In genomic region chr5:123869615-123870014, GRCm38 (mm10) we compare ENCODE assay signal across 24 mouse cellular contexts. TPM values are rescaled to one million over a fixed set of nuclear protein-coding genes. Genes with fewer than 3 reads are reported as not detected.
DNase-seq lines count a peak whose midpoint lies in the region; ATAC-seq and TF ChIP-seq lines count a peak whose summit lies in the region.
"Had no signal": no experiment of that assay in that cellular context is flagged by ENCODE, and none has a peak within 500 bp of the region (broad histone marks: within the 10 kb centered on the region; RNA-seq: fewer than 3 reads in every experiment).

No protein-coding gene starts in this region.

- no peaks in the 10 kb centered on the region for H3K36me3 ChIP-seq in embryonic facial prominence, embryonic 13.5 days
- no peaks in the 10 kb centered on the region for H3K36me3 ChIP-seq in embryonic facial prominence, embryonic 10.5 days (replicated peaks)
- H3K36me3 ChIP-seq in embryonic facial prominence, embryonic 14.5 days (ENCODE audit: control insufficient read depth, insufficient read depth, low read length): no peaks in the 10 kb centered on the region
- H3K36me3 ChIP-seq in small intestine, adult 2 months (ENCODE audit: control insufficient read depth, insufficient read depth, low read length): no peaks in the 10 kb centered on the region
- no peaks in the 10 kb centered on the region for H3K36me3 ChIP-seq in stomach, postnatal 0 days (ENCODE audit: control insufficient read depth, insufficient read depth, low read length)
- H3K36me3 ChIP-seq in forebrain, embryonic 15.5 days: no peaks in the 10 kb centered on the region
- H3K36me3 ChIP-seq: embryonic facial prominence, embryonic 12.5 days; forebrain, embryonic 12.5 days; hindbrain, embryonic 12.5 days; hindbrain, embryonic 15.5 days had no signal

- H3K4me3 ChIP-seq in embryonic facial prominence, embryonic 13.5 days: no peak overlapping the region
- H3K4me3 ChIP-seq in embryonic facial prominence, embryonic 10.5 days: no peak overlapping the region
- H3K4me3 ChIP-seq in embryonic facial prominence, embryonic 14.5 days (ENCODE audit: low read depth, low read length): no peak overlapping the region
- H3K4me3 ChIP-seq in small intestine, adult 2 months (ENCODE audit: low read depth, low read length): no peak overlapping the region
- H3K4me3 ChIP-seq in stomach, postnatal 0 days (ENCODE audit: low read depth, low read length): no peak overlapping the region
- H3K4me3 ChIP-seq in forebrain, embryonic 15.5 days: no peak overlapping the region
- H3K4me3 ChIP-seq: embryonic facial prominence, embryonic 12.5 days; forebrain, embryonic 12.5 days; gastrocnemius, adult 2 months; hindbrain, embryonic 12.5 days; hindbrain, embryonic 15.5 days had no signal

- TF ChIP-seq POLR2A in small intestine, adult 2 months (IDR thresholded peaks at IDR 0.05; ENCODE audit: low read depth, low read length): no peak

- 0 out of 2 replicates have a peak overlapping the region, but pooled peaks have one; percentile 49 for H3K27ac ChIP-seq in embryonic facial prominence, embryonic 13.5 days
- no peak overlapping the region for H3K27ac ChIP-seq in embryonic facial prominence, embryonic 10.5 days (replicated peaks)
- H3K27ac ChIP-seq in embryonic facial prominence, embryonic 14.5 days (replicated peaks; ENCODE audit: low read depth, low read length): peak overlapping the region; percentile 24; the same call in 1 of the 2 replicates
- peak overlapping the region; percentile 31; the same call in 1 of the 2 replicates for H3K27ac ChIP-seq in small intestine, adult 2 months (ENCODE audit: insufficient read depth, low read depth, low read length)
- peak overlapping the region; percentile 78 for H3K27ac ChIP-seq in stomach, postnatal 0 days (replicated peaks)
- H3K27ac ChIP-seq in forebrain, embryonic 15.5 days (replicated peaks): no peak overlapping the region
- H3K27ac ChIP-seq: embryonic facial prominence, embryonic 12.5 days; forebrain, embryonic 12.5 days; gastrocnemius, adult 2 months; hindbrain, embryonic 12.5 days; hindbrain, embryonic 15.5 days had no signal

- ATAC-seq in embryonic facial prominence, embryonic 13.5 days (ENCODE audit: insufficient number of reproducible peaks, insufficient read depth, low FRiP score, low TSS enrichment, low read depth): no peak
- ATAC-seq in embryonic facial prominence, embryonic 14.5 days (ENCODE audit: low read depth): peak; percentile 67; the same call in 1 of the 2 replicates
- no peak for ATAC-seq in stomach, postnatal 0 days (ENCODE audit: low FRiP score, low TSS enrichment)
- no peak for ATAC-seq in forebrain, embryonic 15.5 days (replicated peaks)
- ATAC-seq: activated CD4-positive, CD25-positive, alpha-beta regulatory T cell, adult 4 months; forebrain, embryonic 16.5 days had no signal

- no peak overlapping the region for H3K4me2 ChIP-seq in embryonic facial prominence, embryonic 13.5 days
- H3K4me2 ChIP-seq in embryonic facial prominence, embryonic 14.5 days (ENCODE audit: low read depth, low read length): no peak overlapping the region
- H3K4me2 ChIP-seq in stomach, postnatal 0 days (replicated peaks; ENCODE audit: low read depth): no peak overlapping the region
- no peak overlapping the region for H3K4me2 ChIP-seq in forebrain, embryonic 15.5 days (replicated peaks)
- H3K4me2 ChIP-seq: embryonic facial prominence, embryonic 12.5 days; forebrain, embryonic 12.5 days; heart, embryonic 11.5 days; hindbrain, embryonic 12.5 days; hindbrain, embryonic 15.5 days had no signal

- TF ChIP-seq CTCF in small intestine, adult 2 months (IDR thresholded peaks at IDR 0.05; ENCODE audit: extremely low read depth, insufficient read length, insufficient replicate concordance, low read depth, low read length): no peak
- TF ChIP-seq CTCF in stomach, postnatal 0 days (IDR thresholded peaks at IDR 0.05; ENCODE audit: low read depth): no peak

- TF ChIP-seq EP300 in stomach, postnatal 0 days (optimal IDR thresholded peaks at IDR 0.05): peak; percentile 75

- no peaks in the 10 kb centered on the region for H3K9me3 ChIP-seq in embryonic facial prominence, embryonic 13.5 days
- H3K9me3 ChIP-seq in embryonic facial prominence, embryonic 10.5 days: no peaks in the 10 kb centered on the region
- H3K9me3 ChIP-seq in embryonic facial prominence, embryonic 14.5 days (ENCODE audit: control insufficient read depth, low read length): no peaks in the 10 kb centered on the region
- no peaks in the 10 kb centered on the region for H3K9me3 ChIP-seq in stomach, postnatal 0 days (ENCODE audit: control insufficient read depth, low read length)
- H3K9me3 ChIP-seq in forebrain, embryonic 15.5 days: no peaks in the 10 kb centered on the region
- H3K9me3 ChIP-seq: embryonic facial prominence, embryonic 12.5 days; forebrain, embryonic 12.5 days; hindbrain, embryonic 12.5 days; hindbrain, embryonic 15.5 days had no signal

- no peaks in the 10 kb centered on the region for H3K27me3 ChIP-seq in embryonic facial prominence, embryonic 13.5 days
- H3K27me3 ChIP-seq in embryonic facial prominence, embryonic 10.5 days (replicated peaks; ENCODE audit: low read depth, poor library complexity, severe bottlenecking): no peaks in the 10 kb centered on the region
- no peaks in the 10 kb centered on the region for H3K27me3 ChIP-seq in embryonic facial prominence, embryonic 14.5 days (replicated peaks; ENCODE audit: control insufficient read depth, insufficient read depth, low read length)
- no peaks in the 10 kb centered on the region for H3K27me3 ChIP-seq in small intestine, adult 2 months (ENCODE audit: control insufficient read depth, insufficient read depth, low read length)
- H3K27me3 ChIP-seq in stomach, postnatal 0 days (ENCODE audit: control insufficient read depth, insufficient read depth, low read length): no peaks in the 10 kb centered on the region
- no peaks in the 10 kb centered on the region for H3K27me3 ChIP-seq in forebrain, embryonic 15.5 days
- H3K27me3 ChIP-seq: embryonic facial prominence, embryonic 12.5 days; forebrain, embryonic 12.5 days; hindbrain, embryonic 12.5 days; hindbrain, embryonic 15.5 days had no signal

- DNase-seq in embryonic facial prominence, embryonic 10.5 days (ENCODE audit: low spot score): no peak
- peak; percentile 68 for DNase-seq in embryonic facial prominence, embryonic 14.5 days (ENCODE audit: low spot score)
- DNase-seq in stomach, postnatal 0 days (ENCODE audit: low spot score): no peak
- DNase-seq in thymus, postnatal 0 days (ENCODE audit: low spot score): no peak
- DNase-seq: adrenal gland, adult 8-10 months; adrenal gland, postnatal 25 days; cerebellum, adult 18-20 months; cerebellum, adult 9-10 months; cerebellum, postnatal 14 days; gastrocnemius, adult 2 months; gastrocnemius, postnatal 14 days; heart, adult 11 months had no signal

- H3K4me1 ChIP-seq in embryonic facial prominence, embryonic 13.5 days: peaks cover 4% of the 10 kb centered on the region; the same call in 1 of the 2 replicates
- H3K4me1 ChIP-seq in embryonic facial prominence, embryonic 10.5 days: no peaks in the 10 kb centered on the region
- no peaks in the 10 kb centered on the region for H3K4me1 ChIP-seq in embryonic facial prominence, embryonic 14.5 days (ENCODE audit: control insufficient read depth, insufficient read depth, low read length)
- no peaks in the 10 kb centered on the region; the same call in 1 of the 2 replicates for H3K4me1 ChIP-seq in small intestine, adult 2 months (ENCODE audit: control insufficient read depth, insufficient read depth, insufficient read length, low read length)
- no peaks in the 10 kb centered on the region for H3K4me1 ChIP-seq in stomach, postnatal 0 days (replicated peaks; ENCODE audit: control insufficient read depth, insufficient read depth)
- no peaks in the 10 kb centered on the region for H3K4me1 ChIP-seq in forebrain, embryonic 15.5 days
- H3K4me1 ChIP-seq: embryonic facial prominence, embryonic 12.5 days; forebrain, embryonic 12.5 days; hindbrain, embryonic 12.5 days; hindbrain, embryonic 15.5 days had no signal

- no peak overlapping the region for H3K9ac ChIP-seq in embryonic facial prominence, embryonic 13.5 days
- no peak overlapping the region for H3K9ac ChIP-seq in embryonic facial prominence, embryonic 14.5 days (ENCODE audit: low read depth, low read length)
- no peak overlapping the region for H3K9ac ChIP-seq in stomach, postnatal 0 days (ENCODE audit: low read length)
- H3K9ac ChIP-seq in forebrain, embryonic 15.5 days (replicated peaks): no peak overlapping the region
- H3K9ac ChIP-seq: embryonic facial prominence, embryonic 12.5 days; forebrain, embryonic 12.5 days; hindbrain, embryonic 12.5 days; hindbrain, embryonic 15.5 days had no signal

- WGBS in embryonic facial prominence, embryonic 13.5 days: 66% methylated on average over 4 of the region's 4 CpGs
- WGBS in embryonic facial prominence, embryonic 10.5 days: 81% methylated on average over 4 of the region's 4 CpGs
- WGBS in embryonic facial prominence, embryonic 14.5 days: 74% methylated on average over 4 of the region's 4 CpGs
- WGBS in small intestine, adult 2 months: 74% methylated on average over 4 of the region's 4 CpGs
- WGBS in stomach, postnatal 0 days: 55% methylated on average over 4 of the region's 4 CpGs
- 85% methylated on average over 4 of the region's 4 CpGs for WGBS in forebrain, embryonic 15.5 days

RNA-seq across cellular contexts. Expression of gene Hcar2, which starts 4.3 kb away (rescaled TPM):
- polyA plus RNA-seq in embryonic facial prominence, embryonic 13.5 days (2015; fragmentation: Nextera tagmentation; extraction: Ambion mirVana): 0.26 and 0.59 TPM in 2 replicates
- not detected in 2 replicates for polyA plus RNA-seq in embryonic facial prominence, embryonic 10.5 days (2016; fragmentation: Nextera tagmentation; extraction: Ambion mirVana)
- 1.6 and 1.8 TPM in 2 replicates for polyA plus RNA-seq in embryonic facial prominence, embryonic 14.5 days (2014; fragmentation: Nextera tagmentation; extraction: Ambion mirVana)
- 0.30 and 0.65 TPM in 2 replicates for polyA plus RNA-seq in small intestine, adult 2 months (2012; rRNA removed)
- 24.0 and 26.8 TPM in 2 replicates for polyA plus RNA-seq in stomach, postnatal 0 days (2015; fragmentation: Nextera tagmentation; extraction: Ambion mirVana)
- 0.45 and 1.0 TPM in 2 replicates for polyA plus RNA-seq in thymus, postnatal 0 days (2015; fragmentation: Nextera tagmentation; extraction: Ambion mirVana)
- not detected in 2 replicates for polyA plus RNA-seq in forebrain, embryonic 15.5 days (2015; fragmentation: Nextera tagmentation; extraction: Ambion mirVana)
- polyA plus RNA-seq: activated CD4-positive, CD25-positive, alpha-beta regulatory T cell, adult 4 months; forebrain, embryonic 12.5 days; forebrain, embryonic 16.5 days; heart, embryonic 11.5 days; heart, embryonic 14.5 days; heart, postnatal 0 days; hindbrain, embryonic 12.5 days; hindbrain, embryonic 15.5 days had no signal

RNA-seq across cellular contexts. Expression of gene Hcar1, which starts 10.2 kb away (rescaled TPM):
- 0.23 and 0.28 TPM in 2 replicates for polyA plus RNA-seq in embryonic facial prominence, embryonic 13.5 days (2015; fragmentation: Nextera tagmentation; extraction: Ambion mirVana)
- polyA plus RNA-seq in embryonic facial prominence, embryonic 10.5 days (2016; fragmentation: Nextera tagmentation; extraction: Ambion mirVana): 0.09 TPM in 2 replicates
- polyA plus RNA-seq in embryonic facial prominence, embryonic 14.5 days (2014; fragmentation: Nextera tagmentation; extraction: Ambion mirVana): 1.2 and 2.3 TPM in 2 replicates
- 1.2 and 3.9 TPM in 2 replicates for polyA plus RNA-seq in small intestine, adult 2 months (2012; rRNA removed)
- polyA plus RNA-seq in stomach, postnatal 0 days (2015; fragmentation: Nextera tagmentation; extraction: Ambion mirVana): 4.9 and 6.0 TPM in 2 replicates
- polyA plus RNA-seq in thymus, postnatal 0 days (2015; fragmentation: Nextera tagmentation; extraction: Ambion mirVana): 0.27 and 0.38 TPM in 2 replicates
- 0.24 and 0.29 TPM in 2 replicates for polyA plus RNA-seq in forebrain, embryonic 15.5 days (2015; fragmentation: Nextera tagmentation; extraction: Ambion mirVana)
- polyA plus RNA-seq: activated CD4-positive, CD25-positive, alpha-beta regulatory T cell, adult 4 months; heart, embryonic 11.5 days had no signal

RNA-seq across cellular contexts. Expression of gene Denr, which starts 37.4 kb away (rescaled TPM):
- polyA plus RNA-seq in embryonic facial prominence, embryonic 13.5 days (2015; fragmentation: Nextera tagmentation; extraction: Ambion mirVana): 167 and 174 TPM in 2 replicates
- 180 and 184 TPM in 2 replicates for polyA plus RNA-seq in embryonic facial prominence, embryonic 10.5 days (2016; fragmentation: Nextera tagmentation; extraction: Ambion mirVana)
- 107 and 109 TPM in 2 replicates for polyA plus RNA-seq in embryonic facial prominence, embryonic 14.5 days (2014; fragmentation: Nextera tagmentation; extraction: Ambion mirVana)
- 1.4 and 2.4 TPM in 2 replicates for polyA plus RNA-seq in small intestine, adult 2 months (2012; rRNA removed)
- 107 and 122 TPM in 2 replicates for polyA plus RNA-seq in stomach, postnatal 0 days (2015; fragmentation: Nextera tagmentation; extraction: Ambion mirVana)
- 141 and 142 TPM in 2 replicates for polyA plus RNA-seq in thymus, postnatal 0 days (2015; fragmentation: Nextera tagmentation; extraction: Ambion mirVana)
- polyA plus RNA-seq in forebrain, embryonic 15.5 days (2015; fragmentation: Nextera tagmentation; extraction: Ambion mirVana): 143 and 146 TPM in 2 replicates

RNA-seq across cellular contexts. Expression of gene Gm43518, which starts 57.6 kb away (rescaled TPM):
- polyA plus RNA-seq in embryonic facial prominence, embryonic 13.5 days (2015; fragmentation: Nextera tagmentation; extraction: Ambion mirVana): 3.9 and 4.6 TPM in 2 replicates
- 2.0 TPM in 2 replicates for polyA plus RNA-seq in embryonic facial prominence, embryonic 10.5 days (2016; fragmentation: Nextera tagmentation; extraction: Ambion mirVana)
- polyA plus RNA-seq in embryonic facial prominence, embryonic 14.5 days (2014; fragmentation: Nextera tagmentation; extraction: Ambion mirVana): 0.67 and 0.68 TPM in 2 replicates
- 0.44 TPM in 1 of 2 replicates, not detected in the other for polyA plus RNA-seq in small intestine, adult 2 months (2012; rRNA removed)
- 0.56 and 0.91 TPM in 2 replicates for polyA plus RNA-seq in stomach, postnatal 0 days (2015; fragmentation: Nextera tagmentation; extraction: Ambion mirVana)
- polyA plus RNA-seq in thymus, postnatal 0 days (2015; fragmentation: Nextera tagmentation; extraction: Ambion mirVana): 1.0 and 1.5 TPM in 2 replicates
- 1.8 and 3.7 TPM in 2 replicates for polyA plus RNA-seq in forebrain, embryonic 15.5 days (2015; fragmentation: Nextera tagmentation; extraction: Ambion mirVana)

Comparison
In these comparisons a context has a peak if more than half of its experiments do, and no peak if none do; other contexts are left out.
1. H3K27ac ChIP-seq: peak in embryonic facial prominence, embryonic 13.5 days (single experiment), embryonic facial prominence, embryonic 14.5 days (single experiment), small intestine, adult 2 months (single experiment) and stomach, postnatal 0 days (single experiment); none in embryonic facial prominence, embryonic 10.5 days (single experiment) and forebrain, embryonic 15.5 days (single experiment).
2. RNA of gene Denr, which starts 37.4 kb away (polyA plus RNA-seq): 180 to 184 TPM in embryonic facial prominence, embryonic 10.5 days, 167 to 174 TPM in embryonic facial prominence, embryonic 13.5 days, 143 to 146 TPM in forebrain, embryonic 15.5 days, 141 to 142 TPM in thymus, postnatal 0 days, 107 to 122 TPM in stomach, postnatal 0 days and 107 to 109 TPM in embryonic facial prominence, embryonic 14.5 days; 1.4 to 2.4 TPM in small intestine, adult 2 months; every median in the first group is over 10 times any median in the second.